Mouse (Mus musculus): Measurements from ENCODE around the gene Large2. TPM values are rescaled to one million over a fixed set of nuclear protein-coding genes. Genes with fewer than 3 reads are reported as not detected.

Large2 gene
- polyA plus RNA-seq (2016; fragmentation: Nextera tagmentation; extraction: Ambion mirVana) = 11.5 and 13.0 TPM in 2 replicates

DNA sequence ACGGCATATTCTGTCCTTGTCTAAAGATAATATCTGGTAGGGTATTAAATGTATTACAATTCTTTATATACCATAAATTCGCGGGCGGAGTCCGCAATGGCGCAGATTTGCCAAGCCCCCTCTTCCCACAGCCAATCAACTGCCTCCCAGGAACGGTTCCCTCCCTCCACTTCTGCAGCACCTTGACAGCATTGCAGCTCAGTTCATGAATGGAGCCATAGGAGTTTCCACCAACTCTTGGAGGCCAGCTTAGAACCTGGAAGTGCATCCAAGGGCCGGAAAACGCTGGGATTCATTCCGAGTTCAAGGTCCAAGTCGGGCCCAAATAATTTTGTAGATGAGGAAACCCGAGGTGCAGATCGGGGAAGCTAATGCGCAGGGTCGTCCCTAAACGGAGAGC is at the start of gene Large2, which contains the start of gene Pex16:
Gene Large2 (minus strand): TSS at position 356 of the 400 bp plus-strand sequence.
Gene Pex16 (plus strand): TSS at position 163 of the 400 bp plus-strand sequence.
- Histone ChIP-seq H3K36me3 (peaks cover 17% of the 10 kb centered on the region), H3K27ac (peak within 1 kb of the TSS; percentile 84), H3K27me3 (ENCODE audit: low read depth, poor library complexity, severe bottlenecking) (peaks cover 44% of the 10 kb centered on the region), H3K9me3 (replicated peaks) (no peaks in the 10 kb centered on the region), H3K4me1 (peaks cover 62% of the 10 kb centered on the region), H3K4me3 (peak within 1 kb of the TSS; percentile 79)
- 4% methylated on average over 16 of the region's 16 CpGs for WGBS
- DNase-seq (ENCODE audit: low spot score) = peak; percentile 57

DNA sequence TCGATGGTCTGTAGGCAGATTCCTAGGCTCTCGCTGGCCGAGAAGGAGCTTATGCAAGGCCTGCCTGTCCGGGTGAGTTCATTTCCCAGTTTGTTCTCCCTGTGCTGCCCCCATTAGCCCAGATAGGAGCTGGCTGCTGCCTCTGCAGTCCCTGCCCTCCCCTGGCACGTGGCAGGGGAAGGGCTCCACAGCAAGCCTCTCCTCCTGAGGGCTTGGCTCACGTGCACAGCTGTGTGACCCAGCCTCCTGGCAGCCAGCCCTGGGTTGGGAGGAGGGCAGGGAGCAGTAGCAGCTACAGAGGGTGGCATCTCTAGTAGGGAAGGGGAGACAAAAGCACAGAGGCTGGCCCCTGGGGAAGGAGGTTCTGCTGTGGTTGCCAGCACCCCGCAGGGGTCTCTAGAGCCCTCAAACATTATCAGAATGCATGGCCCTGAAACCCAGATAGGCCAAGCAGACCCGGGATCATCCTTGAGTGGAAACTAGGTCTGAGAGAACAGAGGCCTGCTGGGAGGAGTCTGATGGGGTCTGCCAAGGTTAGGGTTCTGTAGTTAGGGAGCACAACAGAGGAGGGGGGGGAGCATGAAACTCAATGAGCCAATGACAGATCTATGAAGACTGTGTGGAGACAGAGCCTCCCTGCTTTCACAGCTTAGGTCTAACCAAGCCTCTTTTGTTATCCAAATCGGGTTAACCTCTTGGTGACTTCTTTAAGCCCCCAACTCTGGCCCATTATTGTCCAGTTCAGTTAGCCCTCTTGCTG is 49.2 kb upstream of the Large2 start:
- no peak for DNase-seq (ENCODE audit: low spot score)
- H3K27ac ChIP-seq = no peak overlapping the region

DNA sequence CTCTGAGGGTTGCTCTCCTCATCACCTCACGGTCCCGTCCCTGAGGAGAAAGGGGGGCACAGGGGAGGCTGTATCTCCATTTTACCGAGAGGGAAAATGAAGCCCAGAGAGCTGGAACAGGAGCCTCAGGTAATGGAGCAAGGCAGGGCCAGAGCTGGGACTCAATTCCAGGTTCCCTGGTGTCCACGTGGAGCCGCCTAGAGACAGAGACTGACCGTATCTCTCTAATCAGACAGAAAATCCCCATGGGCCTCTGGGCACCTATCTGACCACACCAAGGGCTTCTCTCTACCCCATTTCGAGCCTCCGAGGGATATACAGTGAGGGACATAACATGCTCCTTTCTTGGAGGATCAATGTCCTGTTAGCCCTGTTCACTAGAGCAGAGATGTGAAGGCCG is 48.5 kb upstream of the Large2 start:
- WGBS = 96% methylated on average over 9 of the region's 9 CpGs
- Histone ChIP-seq H3K27ac (no peak overlapping the region), H3K9me3 (replicated peaks) (no peaks in the 10 kb centered on the region), H3K4me1 (peaks cover 6% of the 10 kb centered on the region; the same call in 1 of the 2 replicates), H3K36me3 (peaks cover 86% of the 10 kb centered on the region), H3K4me3 (no peak overlapping the region), H3K27me3 (ENCODE audit: low read depth, poor library complexity, severe bottlenecking) (no peaks in the 10 kb centered on the region)
- DNase-seq (ENCODE audit: low spot score) = no peak

More for the DNA sequence above, 49.2 kb upstream of the Large2 start:
- Histone ChIP-seq H3K4me3 (no peak overlapping the region), H3K9me3 (replicated peaks) (no peaks in the 10 kb centered on the region), H3K36me3 (peaks cover 79% of the 10 kb centered on the region), H3K27me3 (ENCODE audit: low read depth, poor library complexity, severe bottlenecking) (no peaks in the 10 kb centered on the region), H3K4me1 (peaks cover 7% of the 10 kb centered on the region; the same call in 1 of the 2 replicates)
- 89% methylated on average over 9 of the region's 9 CpGs for WGBS

DNA sequence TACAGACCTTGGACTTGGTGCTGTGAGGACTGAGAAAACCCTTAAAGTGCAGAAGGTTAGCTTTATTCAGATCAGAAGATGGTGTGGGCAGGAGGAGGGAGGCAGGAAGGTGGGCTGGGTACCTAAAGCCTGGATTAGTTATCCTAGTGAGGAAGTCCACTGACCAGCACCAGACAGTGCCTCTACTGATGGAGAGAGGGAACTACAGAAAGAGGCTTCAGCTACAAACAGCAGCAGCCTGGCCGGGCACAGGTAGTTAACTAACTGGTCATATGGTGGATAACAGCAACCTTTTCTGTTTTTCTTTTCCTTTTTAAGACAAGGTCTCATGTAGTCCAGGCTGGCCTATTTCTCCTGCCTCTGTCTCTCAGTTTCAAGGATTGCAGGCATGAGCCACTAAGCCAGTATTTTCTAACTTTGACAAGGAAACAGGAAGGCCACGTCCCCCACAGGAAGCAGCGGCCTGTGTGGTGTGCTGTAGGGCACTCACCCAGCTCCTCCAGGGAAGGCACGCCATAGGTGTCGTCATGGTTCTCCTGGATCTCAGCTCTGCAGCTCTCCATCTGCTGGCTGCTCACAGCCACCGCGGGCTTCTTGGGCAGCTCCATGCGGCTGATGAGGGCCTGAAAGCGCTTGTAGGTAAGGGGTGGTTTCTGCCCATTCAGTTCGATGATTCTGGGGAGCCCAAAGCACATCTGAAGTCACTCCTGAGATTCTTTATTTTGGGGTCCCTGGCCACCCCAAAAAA is 47.9 kb upstream of the Large2 start:
- Histone ChIP-seq H3K27me3 (ENCODE audit: low read depth, poor library complexity, severe bottlenecking) (no peaks in the 10 kb centered on the region), H3K36me3 (peaks cover 92% of the 10 kb centered on the region), H3K4me3 (no peak overlapping the region), H3K27ac (no peak overlapping the region), H3K9me3 (replicated peaks) (no peaks in the 10 kb centered on the region), H3K4me1 (no peaks in the 10 kb centered on the region; the same call in 1 of the 2 replicates)
- no peak for DNase-seq (ENCODE audit: low spot score)
- 76% methylated on average over 10 of the region's 10 CpGs for WGBS

DNA sequence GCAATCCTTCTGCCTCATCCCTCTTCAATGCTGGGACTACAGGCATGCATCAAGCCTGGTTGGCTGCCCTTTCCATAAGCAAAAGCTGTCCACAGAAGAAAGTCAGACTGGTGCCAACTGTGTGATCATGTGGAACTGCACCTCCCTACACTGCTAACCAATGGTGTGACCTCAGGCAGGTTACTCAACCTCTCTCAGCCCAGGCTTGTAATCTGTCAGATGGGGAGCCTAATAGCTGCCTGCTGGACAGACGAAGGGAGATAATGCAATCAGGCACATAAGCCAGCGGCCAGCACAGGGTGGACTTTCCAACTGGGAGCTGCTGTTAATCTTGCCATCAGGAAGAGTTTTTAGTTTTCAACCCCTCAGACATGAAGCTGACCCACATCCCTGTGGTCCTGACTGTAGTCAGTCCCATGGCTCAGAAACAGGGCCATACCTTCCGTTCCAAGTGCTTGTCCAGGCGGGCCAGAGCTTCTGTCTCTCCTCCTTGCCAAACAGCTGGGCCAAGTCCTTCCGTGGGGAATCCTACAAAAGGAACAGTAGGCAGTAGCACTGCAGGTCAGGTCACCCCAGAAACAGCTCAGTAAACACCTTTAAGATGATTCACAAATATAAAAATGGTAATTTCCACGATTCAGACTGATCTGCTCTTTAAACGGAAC is 47.2 kb upstream of the Large2 start:
- Histone ChIP-seq H3K4me3 (no peak overlapping the region), H3K27ac (no peak overlapping the region), H3K36me3 (peaks cover 99% of the 10 kb centered on the region), H3K4me1 (no peaks in the 10 kb centered on the region), H3K27me3 (ENCODE audit: low read depth, poor library complexity, severe bottlenecking) (no peaks in the 10 kb centered on the region), H3K9me3 (replicated peaks) (no peaks in the 10 kb centered on the region)
- DNase-seq (ENCODE audit: low spot score) = no peak
- 92% methylated on average over 7 of the region's 7 CpGs for WGBS

DNA sequence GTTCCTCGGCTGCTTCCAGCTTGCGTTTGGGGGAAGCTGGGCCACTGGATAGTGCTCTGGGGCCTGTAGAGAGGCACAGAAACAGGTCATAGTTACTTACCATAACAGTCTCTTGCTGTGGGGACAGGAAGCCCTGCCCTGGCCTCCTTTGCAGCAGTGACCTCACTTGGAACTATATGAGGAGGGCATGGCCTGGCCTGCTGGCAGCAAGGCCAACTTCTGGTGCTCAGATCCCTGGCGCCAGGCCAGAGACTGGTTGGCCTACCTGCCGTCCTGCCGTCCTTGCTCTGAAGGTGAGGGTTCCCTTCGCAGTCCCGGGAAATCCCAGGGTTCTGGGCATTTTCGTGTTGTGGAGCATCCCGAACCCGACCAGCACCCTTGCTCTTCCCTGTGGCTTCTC is 37.0 kb upstream of the Large2 start:
- Histone ChIP-seq H3K4me3 (no peak overlapping the region), H3K4me1 (no peaks in the 10 kb centered on the region), H3K27ac (no peak overlapping the region), H3K27me3 (ENCODE audit: low read depth, poor library complexity, severe bottlenecking) (no peaks in the 10 kb centered on the region), H3K9me3 (replicated peaks) (no peaks in the 10 kb centered on the region), H3K36me3 (peaks cover 97% of the 10 kb centered on the region)
- no peak for DNase-seq (ENCODE audit: low spot score)
- WGBS = 95% methylated on average over 10 of the region's 10 CpGs

DNA sequence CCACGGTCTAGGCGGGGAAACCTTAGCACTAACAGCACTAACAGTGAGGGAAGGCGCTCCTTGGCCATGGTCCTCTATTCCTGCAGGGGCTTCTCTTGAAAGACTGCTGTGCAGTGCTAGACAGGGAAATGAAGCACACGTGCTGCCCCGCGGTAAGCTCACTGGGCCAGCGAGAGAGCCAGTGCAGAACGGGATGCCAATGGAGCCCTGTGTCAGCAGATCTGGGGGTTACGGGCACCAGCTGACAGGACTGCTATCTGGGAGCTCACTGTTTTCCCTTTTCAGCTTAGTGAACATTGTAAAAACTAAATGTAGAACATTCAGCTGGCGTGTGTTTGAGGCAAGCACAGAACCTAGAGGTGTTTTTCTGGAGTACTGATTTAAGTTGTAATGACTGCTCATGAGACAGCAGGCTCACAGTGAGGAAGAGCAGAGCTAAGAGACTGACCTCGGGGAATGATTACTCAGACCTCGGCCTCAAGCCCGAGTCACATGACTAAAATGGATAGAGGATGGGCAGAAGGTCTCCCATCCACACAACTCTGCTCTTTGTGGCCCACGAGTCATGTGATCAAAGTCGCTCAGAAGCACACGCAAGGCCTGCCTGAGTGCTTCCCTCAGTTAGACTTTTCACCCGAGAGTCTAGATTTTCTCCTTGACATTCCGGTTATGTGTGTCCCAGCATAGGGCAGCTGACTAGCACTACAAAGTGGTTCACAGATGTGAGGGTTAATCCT is 33.8 kb upstream of the Large2 start:
- 92% methylated on average over 18 of the region's 18 CpGs for WGBS
- no peak for DNase-seq (ENCODE audit: low spot score)
- H3K4me1 ChIP-seq = peaks cover 3% of the 10 kb centered on the region; the same call in 1 of the 2 replicates
- no peaks in the 10 kb centered on the region for H3K9me3 ChIP-seq (replicated peaks)
- H3K27ac ChIP-seq = no peak overlapping the region
- H3K27me3 ChIP-seq (ENCODE audit: low read depth, poor library complexity, severe bottlenecking) = no peaks in the 10 kb centered on the region
- H3K36me3 ChIP-seq = peaks cover 95% of the 10 kb centered on the region
- no peak overlapping the region for H3K4me3 ChIP-seq

DNA sequence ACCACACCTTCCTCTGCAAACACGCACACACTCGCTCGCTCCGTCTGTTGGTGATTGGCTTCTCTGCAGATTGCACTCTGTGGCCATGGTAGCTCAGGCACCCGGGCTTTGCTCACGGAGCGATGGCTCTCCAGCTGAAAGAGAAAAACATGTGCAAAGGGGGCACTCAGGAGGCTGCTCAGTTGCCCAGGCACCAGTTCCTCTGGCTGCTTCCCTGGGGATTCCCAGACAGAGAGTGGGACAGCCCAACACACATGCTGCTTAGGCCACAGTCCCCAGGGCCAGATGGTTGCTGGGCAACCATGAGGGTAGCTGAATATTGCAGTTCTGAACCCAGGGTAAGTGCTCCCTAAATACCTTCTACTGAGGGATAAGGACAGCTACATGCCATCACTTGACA is 31.0 kb upstream of the Large2 start:
- Histone ChIP-seq H3K27me3 (ENCODE audit: low read depth, poor library complexity, severe bottlenecking) (peaks cover 8% of the 10 kb centered on the region), H3K27ac (no peak overlapping the region), H3K9me3 (replicated peaks) (no peaks in the 10 kb centered on the region), H3K4me1 (peaks cover 12% of the 10 kb centered on the region), H3K4me3 (no peak overlapping the region), H3K36me3 (peaks cover 70% of the 10 kb centered on the region)
- DNase-seq (ENCODE audit: low spot score) = no peak
- 92% methylated on average over 7 of the region's 7 CpGs for WGBS

DNA sequence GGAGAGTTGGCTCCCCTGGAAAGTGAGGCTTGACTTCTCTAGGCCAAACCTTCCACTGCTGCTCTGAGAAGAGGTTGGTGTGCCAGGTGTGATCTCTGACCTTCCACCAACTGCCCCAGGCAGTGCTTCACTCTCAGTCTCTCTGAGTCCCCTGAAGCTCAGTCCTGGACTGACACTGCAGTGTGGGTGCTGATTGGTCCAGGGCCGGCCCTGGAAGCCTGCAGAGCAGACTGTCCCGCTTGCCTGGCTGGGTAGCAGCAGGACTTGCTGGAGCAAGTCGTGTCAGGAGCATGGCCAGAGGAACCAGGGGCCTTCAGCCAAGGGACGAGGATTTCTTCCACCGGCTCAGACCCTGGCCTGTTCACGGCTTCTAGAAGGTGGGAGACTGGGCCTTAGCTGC is 30.1 kb upstream of the Large2 start:
- WGBS = 86% methylated on average over 6 of the region's 6 CpGs

DNA sequence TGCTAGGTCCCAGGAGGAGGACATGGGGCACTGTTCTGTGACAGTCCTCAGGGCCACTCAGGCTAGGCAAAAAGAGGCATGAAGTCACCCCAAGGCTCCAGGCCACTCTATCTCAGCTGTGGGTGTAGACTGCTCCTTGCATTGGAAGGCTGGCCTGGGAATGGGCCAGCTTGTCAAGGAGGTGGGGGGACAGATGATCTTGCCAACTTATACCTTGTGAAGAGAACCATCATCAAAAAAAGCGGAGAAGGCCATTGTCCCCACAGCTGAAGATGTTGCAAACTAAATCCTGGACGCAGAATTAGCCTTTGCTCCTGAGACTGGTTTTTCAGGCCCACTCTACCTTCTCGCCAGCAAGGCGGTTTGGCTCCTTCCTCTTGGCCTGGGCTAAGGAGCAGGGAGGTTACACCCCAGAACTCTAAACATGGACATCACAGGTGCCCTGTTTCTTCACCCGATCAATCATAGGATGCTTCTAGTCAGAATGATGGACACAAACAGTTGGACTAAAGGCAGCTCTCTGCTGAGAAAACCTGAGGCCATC is 29.2 kb upstream of the Large2 start:
- no peak for DNase-seq (ENCODE audit: low spot score)
- Histone ChIP-seq H3K27me3 (ENCODE audit: low read depth, poor library complexity, severe bottlenecking) (peaks cover 25% of the 10 kb centered on the region), H3K9me3 (replicated peaks) (no peaks in the 10 kb centered on the region), H3K4me3 (no peak overlapping the region), H3K4me1 (peaks cover 16% of the 10 kb centered on the region), H3K36me3 (peaks cover 52% of the 10 kb centered on the region), H3K27ac (no peak overlapping the region)
- 92% methylated on average over 5 of the region's 5 CpGs for WGBS

More for the DNA sequence above, 30.1 kb upstream of the Large2 start:
- Histone ChIP-seq H3K27ac (no peak overlapping the region), H3K4me3 (no peak overlapping the region), H3K4me1 (peaks cover 16% of the 10 kb centered on the region), H3K27me3 (ENCODE audit: low read depth, poor library complexity, severe bottlenecking) (peaks cover 17% of the 10 kb centered on the region), H3K9me3 (replicated peaks) (no peaks in the 10 kb centered on the region), H3K36me3 (peaks cover 61% of the 10 kb centered on the region)
- DNase-seq (ENCODE audit: low spot score) = no peak

DNA sequence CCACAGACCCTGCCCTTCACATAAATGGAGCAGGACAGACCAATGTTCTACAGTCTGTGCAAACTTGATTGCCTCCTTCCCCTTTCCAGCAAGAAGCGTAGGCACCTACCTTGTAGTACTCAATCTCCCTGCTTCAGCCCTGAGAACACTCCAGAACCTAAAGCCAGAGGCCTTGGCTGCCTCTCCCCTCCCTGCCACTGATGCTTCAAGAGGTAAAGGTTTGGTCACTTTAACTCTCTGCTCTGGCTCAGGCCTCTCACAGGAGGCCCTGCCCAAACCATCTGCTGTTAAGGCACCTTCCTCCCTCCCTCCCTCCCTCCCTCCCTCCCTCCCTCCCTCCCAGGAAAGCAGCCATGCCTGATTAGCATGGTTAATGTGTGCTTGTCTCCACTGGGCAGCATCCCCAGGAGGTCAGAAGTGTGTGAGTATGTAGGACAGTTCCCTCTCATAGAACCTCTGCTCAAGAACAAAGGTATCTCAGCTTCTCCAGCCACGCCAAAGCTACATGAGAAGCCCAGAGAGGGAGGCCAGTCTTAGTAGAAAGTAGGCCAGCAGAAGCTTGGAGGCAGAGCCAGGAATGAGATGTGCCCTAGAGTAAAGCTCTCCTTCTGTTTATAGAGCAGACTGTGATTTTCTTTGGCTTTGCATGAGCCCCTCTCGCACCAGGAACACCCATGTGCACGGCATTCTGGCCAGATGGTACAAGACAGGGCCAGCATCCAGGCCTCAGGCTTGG is 28.1 kb upstream of the Large2 start:
- no peaks in the 10 kb centered on the region for H3K9me3 ChIP-seq (replicated peaks)
- H3K4me1 ChIP-seq = peaks cover 16% of the 10 kb centered on the region
- no peak overlapping the region for H3K27ac ChIP-seq
- no peak for DNase-seq (ENCODE audit: low spot score)
- no peak overlapping the region for H3K4me3 ChIP-seq
- 77% methylated on average over 4 of the region's 4 CpGs for WGBS
- peaks cover 41% of the 10 kb centered on the region for H3K36me3 ChIP-seq
- H3K27me3 ChIP-seq (ENCODE audit: low read depth, poor library complexity, severe bottlenecking) = peaks cover 29% of the 10 kb centered on the region

Measured in limb, embryonic 10.5 days (tissue).